Mouse (Mus musculus) kidney, embryonic 14.5 days (tissue): ENCODE measurements around the gene Olfr785. TPM values are rescaled to one million over a fixed set of nuclear protein-coding genes. Genes with fewer than 3 reads are reported as not detected.
"Not testable (repeated sequence)": the region's sequence is repeated elsewhere in the genome, so short reads cannot be mapped to it uniquely, and the experiment has no call there.

ENCODE experiments used
- ATAC-seq: fragments of 200-750 bp; cut with Nextera tagmentation; 2 replicates; pipeline ENCODE4 v1.8.0; 2017; ENCODE audit warnings: moderate number of reproducible peaks, mild to moderate bottlenecking, moderate TSS enrichment, moderate library complexity; ENCODE audit not compliant: low FRiP score, low TSS enrichment
- H3K27ac ChIP-seq: fragments of 300-500 bp; sonication (generic); 2 replicates; pipeline ENCODE4 v1.5.1; 2014; ENCODE audit warnings: low read depth, mild to moderate bottlenecking, low read length, moderate library complexity, mixed read lengths
- H3K27me3 ChIP-seq: fragments of 300-500 bp; sonication (generic); 2 replicates; pipeline ENCODE4 v1.6.1; 2014; ENCODE audit warnings: mild to moderate bottlenecking, low read length; ENCODE audit not compliant: control insufficient read depth, insufficient read depth
- H3K36me3 ChIP-seq: fragments of 300-500 bp; sonication (generic); 2 replicates; pipeline ENCODE4 v1.6.1; 2014; ENCODE audit warnings: low read length, mixed read lengths; ENCODE audit not compliant: control insufficient read depth, insufficient read depth
- H3K4me1 ChIP-seq: fragments of 300-500 bp; sonication (generic); 2 replicates; pipeline ENCODE4 v1.6.1; 2014; ENCODE audit warnings: low read length, mixed read lengths; ENCODE audit not compliant: control insufficient read depth, insufficient read depth
- H3K4me2 ChIP-seq: fragments of 300-500 bp; sonication (generic); replicated peaks from 2 replicates; pipeline ENCODE4 v1.6.1; 2014; ENCODE audit warnings: low read depth, mild to moderate bottlenecking, low read length
- H3K4me3 ChIP-seq: fragments of 300-500 bp; sonication (generic); 2 replicates; pipeline ENCODE4 v1.5.1; 2014; ENCODE audit warnings: mild to moderate bottlenecking, low read length
- H3K9ac ChIP-seq: fragments of 300-500 bp; sonication (generic); 2 replicates; pipeline ENCODE4 v1.6.1; 2014; ENCODE audit warnings: low read depth, mild to moderate bottlenecking, low read length, moderate library complexity
- H3K9me3 ChIP-seq: fragments of 300-500 bp; sonication (generic); 2 replicates; pipeline ENCODE4 v1.6.1; 2016; ENCODE audit warnings: low read length; ENCODE audit not compliant: control insufficient read depth
- WGBS: fragments of 180-500 bp; shearing (Covaris S2); extraction: QIAGEN DNeasy Blood & Tissue Kit; methylation state at CpG from one replicate; pipeline ENCODE4 v1.1.7; 2014; 5-methylcytosine and 5-hydroxymethylcytosine counted together
- polyA plus RNA-seq: library from polyadenylated mRNA; unstranded; fragments of >200 nt; fragmentation: Nextera tagmentation; extraction: Ambion mirVana; gene quantifications from 2 replicates; pipeline ENCODE4 v1.2.1, GENCODE M21; 2014

Olfr785 gene
- not detected in 2 replicates for polyA plus RNA-seq

DNA sequence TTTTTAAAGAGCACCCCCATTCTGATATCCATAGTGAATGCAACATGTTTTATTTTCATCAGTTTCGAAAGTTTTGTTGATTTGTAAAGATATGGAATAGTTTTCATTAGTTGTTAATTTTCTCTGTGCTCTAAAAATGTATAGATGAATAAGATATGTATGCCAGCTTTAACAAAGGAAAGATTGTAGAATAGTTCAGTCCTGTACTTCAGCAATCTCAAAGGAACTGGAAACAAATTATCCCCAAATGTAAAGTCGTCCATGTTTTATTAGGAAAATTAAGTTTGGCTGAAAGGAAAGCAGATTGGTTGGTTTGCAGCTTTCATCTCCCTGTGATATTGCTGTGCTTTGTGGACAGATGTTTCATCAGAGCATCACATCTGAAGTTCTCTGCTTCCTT lies at the start of gene Olfr785:
Gene Olfr785, plus strand, starts transcription at position 301 of the 400 bp plus-strand sequence.
- 84% methylated on average over 2 of the region's 2 CpGs for WGBS
- H3K27me3 ChIP-seq = no peaks in the 10 kb centered on the region
- H3K9me3 ChIP-seq = no peaks in the 10 kb centered on the region
- no peaks in the 10 kb centered on the region for H3K36me3 ChIP-seq
- no peaks in the 10 kb centered on the region for H3K4me1 ChIP-seq
- no peak for ATAC-seq
- no peak within 1 kb of the TSS for H3K27ac ChIP-seq
- H3K9ac ChIP-seq = no peak within 1 kb of the TSS
- no peak within 1 kb of the TSS for H3K4me3 ChIP-seq
- no peak within 1 kb of the TSS for H3K4me2 ChIP-seq

DNA sequence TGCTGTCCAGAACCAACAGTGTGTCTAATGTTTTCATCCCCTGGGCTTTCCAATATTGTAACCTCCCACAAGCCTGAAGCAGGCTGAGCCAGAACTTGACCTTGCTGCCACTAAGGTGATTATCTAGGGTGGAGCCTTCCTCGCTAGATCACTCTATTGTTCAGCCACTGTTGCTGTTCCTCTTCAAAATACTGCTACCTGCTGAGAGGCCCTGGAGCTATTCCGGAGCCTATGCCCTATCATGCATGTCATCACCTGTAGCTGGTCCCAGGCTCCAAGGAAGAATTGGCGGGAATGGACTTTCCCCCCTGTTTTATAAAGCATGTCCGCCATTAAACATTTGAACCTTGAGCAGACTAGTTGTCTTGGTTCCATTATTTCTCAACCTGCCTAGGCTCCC lies 48.7 kb upstream of the Olfr785 start:
- not testable (repeated sequence) for H3K27ac ChIP-seq, ATAC-seq, H3K9me3 ChIP-seq, H3K4me2 ChIP-seq, H3K4me3 ChIP-seq, H3K27me3 ChIP-seq, H3K36me3 ChIP-seq, H3K9ac ChIP-seq, H3K4me1 ChIP-seq
- WGBS = 87% methylated on average over 4 of the region's 4 CpGs

DNA sequence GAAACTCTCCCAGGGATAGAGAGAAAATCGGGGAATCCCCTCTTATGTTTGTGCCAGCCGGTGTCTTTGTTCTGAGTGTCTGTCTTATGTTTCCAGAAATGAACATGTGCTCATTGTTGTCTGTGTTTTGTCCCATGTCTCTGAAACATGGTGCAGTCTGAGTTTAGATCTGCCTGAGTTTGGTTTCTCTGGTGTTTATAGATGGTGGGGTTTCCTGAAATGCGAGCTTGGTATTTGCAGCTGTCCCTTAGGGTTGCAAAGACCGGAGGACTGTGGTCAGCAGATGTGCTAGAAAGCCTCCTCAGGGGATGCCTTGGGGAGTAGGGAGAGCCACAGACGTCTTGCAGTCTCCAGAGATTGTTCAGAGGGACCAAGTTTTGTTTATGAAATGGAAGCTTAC lies 47.9 kb upstream of the Olfr785 start:
- no peak overlapping the region for H3K4me2 ChIP-seq
- ATAC-seq = no peak
- H3K36me3 ChIP-seq = no peaks in the 10 kb centered on the region
- no peak overlapping the region for H3K4me3 ChIP-seq
- H3K9ac ChIP-seq = no peak overlapping the region
- no peaks in the 10 kb centered on the region for H3K27me3 ChIP-seq
- no peaks in the 10 kb centered on the region for H3K4me1 ChIP-seq
- 75% methylated on average over 5 of the region's 5 CpGs for WGBS
- no peak overlapping the region for H3K27ac ChIP-seq
- H3K9me3 ChIP-seq = 0 out of 2 replicates have a peak, but pooled peaks cover 3% of the 10 kb centered on the region

DNA sequence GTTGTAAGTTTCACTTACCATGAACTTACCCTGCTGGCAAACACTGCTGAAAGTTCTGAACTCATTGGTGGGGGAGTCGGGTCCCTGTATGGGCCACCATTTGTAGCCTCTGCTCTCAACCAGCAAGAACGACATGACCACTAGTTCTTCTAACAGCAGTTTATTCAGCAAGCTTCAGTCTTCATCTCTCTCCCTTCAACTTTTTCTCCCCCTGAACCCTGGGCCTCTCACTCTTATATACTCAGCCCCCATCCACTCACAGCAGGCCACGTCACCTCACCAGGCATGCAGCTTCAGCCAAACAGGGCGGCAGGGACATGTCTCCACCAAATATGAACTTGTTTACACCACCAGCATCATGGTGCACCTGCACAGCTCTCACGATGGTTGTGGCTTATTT lies 31.2 kb upstream of the Olfr785 start:
- not testable (repeated sequence) for H3K36me3 ChIP-seq, H3K9me3 ChIP-seq, H3K9ac ChIP-seq, H3K4me2 ChIP-seq, H3K4me3 ChIP-seq, H3K27me3 ChIP-seq, H3K27ac ChIP-seq, ATAC-seq, H3K4me1 ChIP-seq
- WGBS = 82% methylated on average over 5 of the region's 5 CpGs

DNA sequence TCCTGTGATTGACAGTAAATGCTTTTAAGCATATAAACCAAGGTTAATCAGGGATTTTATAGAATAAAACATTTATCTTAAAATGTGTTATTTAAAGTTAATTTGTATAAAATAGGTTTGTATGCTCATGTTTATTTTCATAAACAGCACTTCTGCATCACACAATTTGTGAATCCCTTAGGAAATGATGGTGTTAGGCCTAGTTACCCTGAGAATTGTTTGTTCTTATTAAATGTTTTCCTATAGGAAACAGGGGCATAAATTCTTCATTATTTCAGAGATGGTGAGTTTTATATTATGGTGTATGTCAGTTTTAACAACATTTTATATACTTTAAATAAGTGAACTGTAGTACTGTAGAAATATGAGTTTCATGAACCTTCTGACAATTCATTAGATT lies 21.4 kb upstream of the Olfr785 start, which contains the start of gene Olfr784:
Gene Olfr784, plus strand, starts transcription at position 301 of the 400 bp plus-strand sequence.
- Histone ChIP-seq H3K4me3 (no peak within 1 kb of the TSS), H3K4me2 (no peak within 1 kb of the TSS), H3K9ac (no peak within 1 kb of the TSS), H3K27me3 (no peaks in the 10 kb centered on the region), H3K36me3 (no peaks in the 10 kb centered on the region), H3K4me1 (no peaks in the 10 kb centered on the region), H3K9me3 (no peaks in the 10 kb centered on the region), H3K27ac (no peak within 1 kb of the TSS)
- no peak for ATAC-seq

DNA sequence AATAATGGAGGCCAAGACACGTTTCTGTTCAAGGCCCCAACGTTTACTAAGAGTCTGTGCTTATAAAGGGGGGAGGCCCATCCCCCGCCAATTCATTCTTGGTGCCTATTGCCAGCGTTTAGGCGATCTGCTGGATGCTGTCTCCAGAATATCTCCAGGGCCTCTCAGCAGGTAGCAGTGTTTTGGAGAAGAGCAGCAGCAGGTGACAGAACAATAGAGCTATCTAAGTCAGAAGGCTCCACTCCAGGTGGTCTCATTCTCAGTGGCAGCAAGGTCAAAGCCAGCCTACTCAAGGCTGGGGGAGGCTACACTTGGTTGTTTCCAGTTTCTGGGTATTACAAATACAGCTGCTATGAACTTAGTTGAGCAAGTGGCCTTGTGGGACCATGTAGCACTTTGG lies 4.3 kb upstream of the Olfr785 start:
- WGBS = 49% methylated on average over 5 of the region's 5 CpGs
- Histone ChIP-seq H3K4me2 (no peak overlapping the region), H3K4me3 (no peak overlapping the region), H3K9ac (no peak overlapping the region), H3K36me3 (no peaks in the 10 kb centered on the region), H3K4me1 (no peaks in the 10 kb centered on the region), H3K27me3 (no peaks in the 10 kb centered on the region), H3K9me3 (no peaks in the 10 kb centered on the region), H3K27ac (no peak overlapping the region)
- ATAC-seq = no peak

DNA sequence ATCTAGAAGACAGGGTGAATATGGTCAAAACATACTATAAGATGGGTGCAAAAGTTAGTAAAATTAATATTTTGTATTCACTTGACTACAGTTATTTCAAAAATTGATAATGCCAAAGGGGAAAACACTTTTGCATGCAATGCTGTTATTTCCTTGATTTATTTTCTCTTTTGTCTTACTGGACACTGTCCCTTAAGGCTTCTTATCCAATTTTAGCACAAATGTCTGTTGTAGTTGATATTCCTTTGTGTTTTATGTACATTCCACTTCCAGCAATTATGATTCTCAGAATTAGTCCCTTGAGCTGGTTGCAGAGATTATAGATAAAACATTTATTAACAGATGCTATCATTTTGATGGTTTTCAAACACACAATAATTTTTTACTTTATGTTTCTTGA lies 21.8 kb downstream of the Olfr785 start, which contains the start of gene Olfr786:
Gene Olfr786, plus strand, starts transcription at position 301 of the 400 bp plus-strand sequence.
- no peak within 1 kb of the TSS for H3K4me2 ChIP-seq
- no peaks in the 10 kb centered on the region for H3K4me1 ChIP-seq
- no peaks in the 10 kb centered on the region for H3K36me3 ChIP-seq
- no peak within 1 kb of the TSS for H3K27ac ChIP-seq
- H3K9me3 ChIP-seq = peaks cover 2% of the 10 kb centered on the region; the same call in 1 of the 2 replicates
- no peaks in the 10 kb centered on the region for H3K27me3 ChIP-seq
- no peak within 1 kb of the TSS for H3K4me3 ChIP-seq
- no peak for ATAC-seq
- H3K9ac ChIP-seq = no peak within 1 kb of the TSS

Other genes with a start within 250 kb of the Olfr785 start
- gene Olfr771, start 240.7 kb upstream of the Olfr785 start, polyA plus RNA-seq = not detected in 2 replicates
- not detected in 2 replicates for gene Olfr772, start 227.5 kb upstream of the Olfr785 start, polyA plus RNA-seq
- gene Olfr773, start 218.0 kb upstream of the Olfr785 start, polyA plus RNA-seq = not detected in 2 replicates
- not detected in 2 replicates for gene Olfr774, start 169.2 kb upstream of the Olfr785 start, polyA plus RNA-seq
- gene Olfr775, start 157.0 kb upstream of the Olfr785 start, polyA plus RNA-seq = not detected in 2 replicates
- gene Olfr776, start 146.3 kb upstream of the Olfr785 start, polyA plus RNA-seq = not detected in 2 replicates
- gene Olfr777, start 133.9 kb upstream of the Olfr785 start, polyA plus RNA-seq = not detected in 2 replicates
- not detected in 2 replicates for gene Olfr780, start 87.3 kb upstream of the Olfr785 start, polyA plus RNA-seq
- not detected in 2 replicates for gene Olfr781, start 76.6 kb upstream of the Olfr785 start, polyA plus RNA-seq
- gene Olfr782, start 56.6 kb upstream of the Olfr785 start, polyA plus RNA-seq = not detected in 2 replicates
- 0.07 TPM in 1 of 2 replicates, not detected in the other for gene Olfr784, start 21.3 kb upstream of the Olfr785 start, polyA plus RNA-seq
- not detected in 2 replicates for gene Olfr786, start 21.9 kb downstream of the Olfr785 start, polyA plus RNA-seq
- not detected in 2 replicates for gene Olfr787, start 56.4 kb downstream of the Olfr785 start, polyA plus RNA-seq
- gene Olfr788, start 65.6 kb downstream of the Olfr785 start, polyA plus RNA-seq = not detected in 2 replicates
- gene Olfr789, start 79.3 kb downstream of the Olfr785 start, polyA plus RNA-seq = not detected in 2 replicates
- not detected in 2 replicates for gene Olfr790, start 93.1 kb downstream of the Olfr785 start, polyA plus RNA-seq
- not detected in 2 replicates for gene Olfr791, start 116.4 kb downstream of the Olfr785 start, polyA plus RNA-seq
- gene Olfr792, start 133.7 kb downstream of the Olfr785 start, polyA plus RNA-seq = not detected in 2 replicates
- not detected in 2 replicates for gene Olfr794, start 162.2 kb downstream of the Olfr785 start, polyA plus RNA-seq
- gene Olfr796, start 207.1 kb downstream of the Olfr785 start, polyA plus RNA-seq = not detected in 2 replicates
- not detected in 2 replicates for gene Olfr798, start 222.5 kb downstream of the Olfr785 start, polyA plus RNA-seq
- not detected in 2 replicates for gene Olfr799, start 232.1 kb downstream of the Olfr785 start, polyA plus RNA-seq